Mouse (Mus musculus) heart, embryonic 11.5 days (tissue): ENCODE measurements around the gene Olfr38. TPM values are rescaled to one million over a fixed set of nuclear protein-coding genes. Genes with fewer than 3 reads are reported as not detected.

Experiments used
- ATAC-seq: fragments of 200-750 bp; cut with Nextera tagmentation; replicated peaks from 2 replicates; pipeline ENCODE4 v1.8.0; 2017; ENCODE audit warnings: moderate library complexity; ENCODE audit not compliant: insufficient number of reproducible peaks, low FRiP score, low TSS enrichment
- H3K27ac ChIP-seq: fragments of 300-500 bp; sonication (generic); 2 replicates; pipeline ENCODE4 v1.5.1; 2014; ENCODE audit warnings: mild to moderate bottlenecking, low read depth, low read length
- H3K27me3 ChIP-seq: fragments of 300-500 bp; sonication (generic); 2 replicates; pipeline ENCODE4 v1.6.1; 2014; ENCODE audit warnings: mild to moderate bottlenecking, low read length, mixed read lengths; ENCODE audit not compliant: control insufficient read depth, insufficient read depth
- H3K36me3 ChIP-seq: fragments of 300-500 bp; sonication (generic); 2 replicates; pipeline ENCODE4 v1.6.1; 2014; ENCODE audit warnings: mild to moderate bottlenecking, low read length, moderate library complexity, mixed read lengths; ENCODE audit not compliant: control insufficient read depth, insufficient read depth
- H3K4me1 ChIP-seq: fragments of 300-500 bp; sonication (generic); 2 replicates; pipeline ENCODE4 v1.6.1; 2014; ENCODE audit warnings: low read length; ENCODE audit not compliant: control insufficient read depth, insufficient read depth
- H3K4me2 ChIP-seq: fragments of 300-500 bp; sonication (generic); 2 replicates; pipeline ENCODE4 v1.6.1; 2014; ENCODE audit warnings: mild to moderate bottlenecking, moderate library complexity
- H3K4me3 ChIP-seq: fragments of 300-500 bp; sonication (generic); 2 replicates; pipeline ENCODE4 v1.5.1; 2014; ENCODE audit warnings: low read depth, low read length
- H3K9ac ChIP-seq: fragments of 300-500 bp; sonication (generic); 2 replicates; pipeline ENCODE4 v1.6.1; 2014; ENCODE audit warnings: mild to moderate bottlenecking, low read depth, low read length, moderate library complexity
- H3K9me3 ChIP-seq: fragments of 300-500 bp; sonication (generic); replicated peaks from 2 replicates; pipeline ENCODE4 v1.6.1; 2016; ENCODE audit warnings: low read length; ENCODE audit not compliant: control insufficient read depth
- WGBS: fragments of 180-500 bp; shearing (Covaris S2); extraction: QIAGEN DNeasy Blood & Tissue Kit; methylation state at CpG from one replicate; pipeline ENCODE4 v1.1.7; 2014; ENCODE audit not compliant: insufficient replicate concordance; 5-methylcytosine and 5-hydroxymethylcytosine counted together
- polyA plus RNA-seq: library from polyadenylated mRNA; unstranded; fragments of >200 nt; fragmentation: Nextera tagmentation; extraction: Ambion mirVana; gene quantifications from 2 replicates; pipeline ENCODE4 v1.2.1, GENCODE M21; 2014

Gene Olfr38
- not detected in 2 replicates for polyA plus RNA-seq

- H3K9me3 ChIP-seq: no peaks in the 10 kb centered on the region
- no peaks in the 10 kb centered on the region for H3K36me3 ChIP-seq
- ATAC-seq: no peak
- no peak within 1 kb of the TSS for H3K4me2 ChIP-seq
- no peak within 1 kb of the TSS for H3K4me3 ChIP-seq
- H3K27me3 ChIP-seq: no peaks in the 10 kb centered on the region
- no peaks in the 10 kb centered on the region for H3K4me1 ChIP-seq
- WGBS: 56% methylated on average over 1 of the region's 1 CpGs
- no peak within 1 kb of the TSS for H3K9ac ChIP-seq
- no peak within 1 kb of the TSS for H3K27ac ChIP-seq
These were observed at the start of gene Olfr38 for GRCm38 (mm10) chr6:42756104-42756503. Gene Olfr38, plus strand, starts transcription at chr6:42756404.

GRCm38 (mm10) chr6:42709291-42710211 is 46.7 kb upstream of the Olfr38 start, which contains the start of gene Tcaf1:
Gene Tcaf1, minus strand, starts transcription at chr6:42710088.
- no peaks in the 10 kb centered on the region for H3K4me1 ChIP-seq
- no peaks in the 10 kb centered on the region for H3K27me3 ChIP-seq
- peak within 1 kb of the TSS; percentile 73 for H3K27ac ChIP-seq
- peak within 1 kb of the TSS; percentile 65 for H3K4me3 ChIP-seq
- ATAC-seq: peak; percentile 96
- H3K4me2 ChIP-seq: peak within 1 kb of the TSS; percentile 82
- no peaks in the 10 kb centered on the region for H3K36me3 ChIP-seq
- no peaks in the 10 kb centered on the region for H3K9me3 ChIP-seq
- 1% methylated on average over 28 of the region's 28 CpGs for WGBS
- peak within 1 kb of the TSS; percentile 80 for H3K9ac ChIP-seq

GRCm38 (mm10) chr6:42714668-42715067 is 41.5 kb upstream of the Olfr38 start:
- Histone ChIP-seq H3K36me3 (no peaks in the 10 kb centered on the region), H3K27ac (no peak overlapping the region), H3K9ac (no peak overlapping the region), H3K4me3 (no peak overlapping the region), H3K4me1 (no peaks in the 10 kb centered on the region), H3K4me2 (no peak overlapping the region), H3K9me3 (no peaks in the 10 kb centered on the region), H3K27me3 (no peaks in the 10 kb centered on the region)
- WGBS: 34% methylated on average over 8 of the region's 8 CpGs
- ATAC-seq: no peak

- Histone ChIP-seq H3K9me3 (no peaks in the 10 kb centered on the region), H3K36me3 (no peaks in the 10 kb centered on the region), H3K27me3 (no peaks in the 10 kb centered on the region), H3K9ac (no peak overlapping the region), H3K4me2 (no peak overlapping the region), H3K4me1 (no peaks in the 10 kb centered on the region), H3K27ac (no peak overlapping the region), H3K4me3 (no peak overlapping the region)
- no peak for ATAC-seq
These were observed 38.2 kb upstream of the Olfr38 start for GRCm38 (mm10) chr6:42717973-42718372.

GRCm38 (mm10) chr6:42739071-42739470 is 17.1 kb upstream of the Olfr38 start, which contains the start of gene Olfr453:
Gene Olfr453, plus strand, starts transcription at chr6:42739371.
- H3K4me1 ChIP-seq: no peaks in the 10 kb centered on the region
- no peaks in the 10 kb centered on the region for H3K27me3 ChIP-seq
- ATAC-seq: no peak
- no peaks in the 10 kb centered on the region for H3K36me3 ChIP-seq
- H3K4me3 ChIP-seq: no peak within 1 kb of the TSS
- H3K9ac ChIP-seq: no peak within 1 kb of the TSS
- H3K27ac ChIP-seq: no peak within 1 kb of the TSS
- 86% methylated on average over 1 of the region's 1 CpGs for WGBS
- H3K9me3 ChIP-seq: no peaks in the 10 kb centered on the region
- no peak within 1 kb of the TSS for H3K4me2 ChIP-seq

GRCm38 (mm10) chr6:42742303-42742702 is 13.9 kb upstream of the Olfr38 start:
- Histone ChIP-seq H3K9me3 (no peaks in the 10 kb centered on the region), H3K4me3 (no peak overlapping the region), H3K36me3 (no peaks in the 10 kb centered on the region), H3K4me1 (no peaks in the 10 kb centered on the region), H3K27ac (no peak overlapping the region), H3K9ac (no peak overlapping the region), H3K4me2 (no peak overlapping the region), H3K27me3 (no peaks in the 10 kb centered on the region)
- 71% methylated on average over 5 of the region's 5 CpGs for WGBS
- no peak for ATAC-seq

GRCm38 (mm10) chr6:42747846-42748245 is 8.4 kb upstream of the Olfr38 start:
- no peak overlapping the region for H3K4me2 ChIP-seq
- H3K9ac ChIP-seq: no peak overlapping the region
- H3K27ac ChIP-seq: no peak overlapping the region
- H3K4me3 ChIP-seq: no peak overlapping the region
- no peaks in the 10 kb centered on the region for H3K27me3 ChIP-seq
- no peaks in the 10 kb centered on the region for H3K4me1 ChIP-seq
- no peaks in the 10 kb centered on the region for H3K9me3 ChIP-seq
- ATAC-seq: no peak
- no peaks in the 10 kb centered on the region for H3K36me3 ChIP-seq

GRCm38 (mm10) chr6:42777066-42777465 is 20.9 kb downstream of the Olfr38 start:
- Histone ChIP-seq H3K36me3 (no peaks in the 10 kb centered on the region), H3K27me3 (no peaks in the 10 kb centered on the region), H3K9ac (no peak overlapping the region), H3K27ac (no peak overlapping the region), H3K4me1 (no peaks in the 10 kb centered on the region), H3K4me3 (no peak overlapping the region), H3K9me3 (no peaks in the 10 kb centered on the region), H3K4me2 (no peak overlapping the region)
- ATAC-seq: no peak
- 86% methylated on average over 1 of the region's 1 CpGs for WGBS

GRCm38 (mm10) chr6:42784793-42785192 is 28.6 kb downstream of the Olfr38 start, which contains the start of gene Olfr452:
Gene Olfr452, plus strand, starts transcription at chr6:42785093.
- no peak within 1 kb of the TSS for H3K4me2 ChIP-seq
- H3K9me3 ChIP-seq: no peaks in the 10 kb centered on the region
- no peak within 1 kb of the TSS for H3K9ac ChIP-seq
- no peak within 1 kb of the TSS for H3K4me3 ChIP-seq
- ATAC-seq: no peak
- no peaks in the 10 kb centered on the region for H3K4me1 ChIP-seq
- no peak within 1 kb of the TSS for H3K27ac ChIP-seq
- H3K36me3 ChIP-seq: no peaks in the 10 kb centered on the region
- H3K27me3 ChIP-seq: no peaks in the 10 kb centered on the region
